Mouse (Mus musculus) megakaryocyte, adult 5-6 weeks (primary cell): ENCODE measurements around the gene Cox8b. TPM values are rescaled to one million over a fixed set of nuclear protein-coding genes. Genes with fewer than 3 reads are reported as not detected.

Experiments used
- ATAC-seq: 2 replicates; pipeline ENCODE4 v1.8.0; 2016; ENCODE audit warnings: mild to moderate bottlenecking, inconsistent platforms; ENCODE audit not compliant: poor library complexity, severe bottlenecking
- total RNA-seq, 2 experiments: library from RNA; stranded (forward) in 1 of 2; stranded (reverse) in 1 of 2; fragments of 153-499, 151-499 nt in 1 of 2; fragments of 221-1000, 200-1000 nt in 1 of 2; gene quantifications; 2 replicates each; pipeline versions ENCODE4 v1.2.3 to v1.2.4; 2015 to 2017

The Cox8b gene
- total RNA-seq, 2 experiments from 2014 or later, result not detected

DNA sequence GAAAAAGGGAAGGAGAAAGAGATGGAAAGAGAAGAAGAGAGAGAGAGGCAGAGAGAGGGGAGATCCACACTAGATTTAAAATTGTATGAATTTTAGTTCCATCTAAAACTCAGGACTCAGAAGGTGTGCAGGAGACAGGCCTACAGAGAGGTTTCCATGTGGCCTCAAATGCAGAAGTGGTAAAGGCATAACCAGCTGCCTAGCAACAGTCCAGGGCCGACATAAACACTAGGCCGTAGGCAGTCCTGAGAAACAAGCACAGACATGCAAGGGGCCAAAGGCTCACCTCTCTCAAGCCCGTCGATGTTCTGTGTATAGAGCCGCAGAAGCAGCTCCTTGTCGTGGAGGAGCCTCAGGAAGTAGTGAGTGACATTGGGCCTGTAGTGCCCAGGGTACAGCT, 22.9 kb downstream of the Cox8b start:
- peak; percentile 55 for ATAC-seq

- peak; percentile 74 for ATAC-seq
Observed at GRCm38 (mm10) chr7:140874224-140874623, 26.0 kb downstream of the Cox8b start.

- no peak for ATAC-seq
Observed at GRCm38 (mm10) chr7:140864761-140865160, 35.5 kb downstream of the Cox8b start.

DNA sequence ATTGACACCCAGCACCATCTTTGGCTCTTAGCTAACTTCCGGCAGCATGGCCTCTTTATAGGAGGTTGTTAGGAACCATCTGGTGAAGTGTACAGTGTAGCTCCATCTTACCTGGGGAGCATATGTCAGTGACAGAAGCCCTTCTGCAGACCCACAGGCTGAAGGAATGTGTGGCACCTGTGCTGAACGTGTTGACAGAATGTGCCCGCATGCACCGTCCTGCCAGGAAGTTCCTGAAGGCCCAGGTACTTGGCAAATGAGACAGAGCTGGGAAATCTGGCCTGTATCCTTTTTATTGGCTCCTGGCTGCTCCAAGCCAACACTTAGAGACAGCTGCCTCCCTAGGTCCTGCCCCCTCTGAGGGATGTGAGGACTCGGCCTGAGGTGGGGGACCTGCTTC, 39.5 kb downstream of the Cox8b start:
- no peak for ATAC-seq

DNA sequence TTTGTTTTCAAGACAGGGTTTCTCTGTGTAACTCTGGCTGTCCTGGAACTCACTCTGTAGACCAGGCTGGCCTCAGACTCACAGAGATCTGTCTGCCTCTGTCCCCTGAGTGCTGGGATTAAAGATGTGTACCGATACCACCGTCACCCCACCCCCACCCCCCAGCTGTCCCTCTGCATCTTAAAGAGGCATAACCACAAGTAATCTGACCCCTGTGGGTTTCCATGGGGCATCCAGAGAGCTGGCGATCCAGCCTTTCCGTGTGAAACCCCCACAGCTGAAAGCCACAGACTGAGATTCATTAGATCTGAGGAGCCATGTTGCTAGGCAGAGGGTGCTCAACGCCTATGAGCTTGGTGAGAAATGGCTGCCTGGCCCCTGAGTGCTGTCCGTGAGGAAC, 40.2 kb downstream of the Cox8b start:
- ATAC-seq, result no peak

DNA sequence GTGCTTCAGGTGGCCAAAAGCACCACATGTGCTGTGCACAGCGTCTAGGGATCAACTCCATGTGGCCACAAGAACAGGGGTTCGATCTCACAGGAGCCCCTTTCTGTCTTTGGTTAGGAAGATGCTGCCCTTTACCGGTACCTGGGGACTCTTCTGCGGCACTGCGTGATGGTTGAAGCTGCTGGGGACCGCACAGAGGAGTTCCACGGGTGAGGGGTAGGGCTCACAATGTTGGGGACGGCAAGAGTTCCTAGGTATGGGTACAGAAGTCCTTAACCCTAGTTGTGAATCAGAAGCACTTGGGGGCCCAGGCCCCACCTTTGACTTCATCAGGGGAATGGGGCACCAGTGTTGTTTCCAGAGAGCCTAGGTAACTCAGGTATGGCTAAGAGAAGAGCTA, 41.5 kb downstream of the Cox8b start:
- ATAC-seq, result no peak

DNA sequence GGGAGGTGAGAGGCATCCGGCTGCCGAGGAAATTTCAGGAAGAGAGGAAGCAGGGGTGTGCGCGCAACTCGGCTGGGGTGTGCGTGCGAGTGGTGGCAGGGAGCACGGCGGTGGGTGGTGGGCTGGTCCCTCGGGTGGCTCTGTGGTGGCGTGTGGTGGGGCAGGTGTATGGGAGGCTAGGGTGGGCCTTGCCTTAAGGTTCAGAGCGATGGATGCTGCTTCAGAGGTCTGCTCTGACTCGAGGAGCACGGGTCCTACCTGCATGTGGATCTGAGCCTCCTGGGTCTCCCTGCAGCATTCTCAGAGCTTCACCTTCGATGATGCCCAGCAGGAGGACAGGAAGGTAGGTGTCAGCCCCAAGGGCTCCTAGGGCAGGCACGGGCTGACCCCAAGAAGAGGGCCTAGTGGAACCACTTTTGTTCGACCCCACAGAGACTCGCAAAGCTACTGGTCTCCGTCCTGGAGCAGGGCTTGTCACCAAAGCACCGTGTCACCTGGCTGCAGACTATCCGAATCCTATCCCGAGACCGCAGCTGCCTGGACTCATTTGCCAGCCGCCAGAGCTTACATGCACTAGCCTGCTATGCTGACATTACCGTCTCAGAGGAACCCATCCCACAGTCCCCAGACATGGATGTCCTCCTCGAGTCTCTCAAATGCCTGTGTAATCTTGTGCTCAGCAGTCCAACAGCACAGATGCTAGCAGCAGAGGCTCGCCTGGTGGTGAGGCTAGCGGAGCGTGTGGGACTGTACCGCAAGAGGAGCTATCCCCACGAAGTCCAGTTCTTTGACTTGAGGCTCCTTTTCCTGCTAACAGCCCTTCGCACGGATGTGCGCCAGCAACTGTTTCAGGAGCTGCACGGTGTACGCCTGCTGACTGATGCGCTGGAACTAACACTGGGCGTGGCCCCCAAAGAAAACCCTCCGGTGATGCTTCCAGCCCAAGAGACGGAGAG, 42.4 kb downstream of the Cox8b start, which contains the start of gene Bet1l:
Bet1l (minus strand) TSS at position 28 of the 956 bp plus-strand sequence.
- ATAC-seq, result no peak; the same call in 1 of the 2 replicates

DNA sequence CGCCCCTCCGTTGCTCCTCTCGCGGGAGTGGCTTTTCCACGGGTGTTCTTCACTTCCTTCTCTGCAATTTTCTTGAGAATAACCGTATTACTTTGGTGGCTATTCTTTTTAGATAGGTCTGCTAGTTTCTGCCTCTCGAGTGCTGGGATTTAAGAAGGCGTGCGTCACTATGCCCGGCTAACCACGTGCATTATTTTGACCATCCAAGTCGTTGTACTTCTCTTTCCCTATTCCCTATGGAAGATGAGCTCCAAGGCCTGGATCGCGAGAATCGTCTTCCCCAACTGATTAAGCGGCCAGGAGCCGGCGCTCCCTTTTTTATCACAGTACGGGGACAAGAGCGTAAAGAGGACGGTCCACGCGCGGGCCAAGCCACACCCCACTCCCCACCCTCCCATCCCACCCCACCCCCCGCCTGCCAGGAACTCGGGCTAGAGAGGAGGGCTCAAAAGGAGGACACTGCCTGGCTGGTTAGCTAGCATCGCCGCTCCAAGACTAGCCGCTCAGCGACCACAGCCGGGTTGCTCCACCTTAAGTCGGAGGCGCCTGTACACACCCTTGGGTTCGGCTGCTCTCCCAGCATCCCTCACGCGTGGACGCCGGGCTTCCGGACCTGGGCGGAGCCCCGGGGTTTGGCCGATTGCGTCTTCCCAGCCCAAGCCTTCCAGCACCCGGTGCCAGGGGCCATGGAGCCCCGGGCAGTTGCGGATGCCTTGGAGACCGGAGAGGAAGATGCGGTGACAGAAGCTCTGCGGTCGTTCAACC, 43.3 kb downstream of the Cox8b start, which contains the start of gene Ric8a:
Ric8a (plus strand) TSS at position 173 of the 765 bp plus-strand sequence.
- peak; percentile 77 for ATAC-seq

DNA sequence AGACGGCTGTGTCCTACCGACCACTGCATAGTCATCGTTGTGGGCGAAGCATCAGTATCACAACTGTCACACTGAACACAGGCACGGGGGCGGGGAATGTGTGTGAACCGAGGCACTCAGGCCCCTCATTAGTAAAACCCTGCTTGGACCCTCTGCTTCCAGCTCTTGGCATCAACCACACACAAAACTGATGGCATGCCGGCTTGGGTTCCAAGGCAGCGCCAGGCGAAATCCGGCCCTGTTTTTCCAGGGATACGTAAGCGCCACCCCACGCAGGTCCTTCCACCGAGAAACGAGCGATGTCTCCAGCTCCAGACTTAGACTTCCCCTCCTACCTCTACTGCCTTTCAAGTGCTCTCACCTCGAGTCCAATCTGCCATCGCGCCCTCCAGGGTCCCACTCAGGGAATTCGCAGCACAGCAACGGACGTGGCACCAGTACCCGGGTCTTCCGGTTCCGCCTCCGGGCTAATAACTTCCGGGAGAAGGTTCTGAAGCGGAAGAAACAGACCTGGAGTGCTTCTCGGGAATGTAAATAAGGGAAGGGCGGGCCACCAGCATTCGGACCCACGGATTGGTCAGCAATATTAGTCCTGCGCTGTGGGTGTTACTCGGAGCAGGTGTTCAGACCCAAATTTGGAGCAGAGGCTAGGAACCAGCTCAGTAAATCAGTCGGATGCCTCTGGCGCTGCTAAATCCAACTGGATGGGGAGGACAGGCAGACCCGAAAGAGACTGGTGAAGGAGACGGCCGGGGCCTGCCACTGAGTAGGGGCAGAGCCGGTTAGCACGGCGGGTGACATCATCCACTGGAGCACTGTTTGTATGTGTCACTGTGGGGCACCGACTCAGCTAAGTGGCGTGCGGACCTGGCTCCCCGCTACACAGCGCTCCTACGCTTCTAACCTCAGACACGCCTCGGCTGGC, 44.1 kb downstream of the Cox8b start, which contains the start of gene Gm45785:
Gm45785 (minus strand) TSS at position 472 of the 925 bp plus-strand sequence.
- peak; percentile 62 for ATAC-seq

DNA sequence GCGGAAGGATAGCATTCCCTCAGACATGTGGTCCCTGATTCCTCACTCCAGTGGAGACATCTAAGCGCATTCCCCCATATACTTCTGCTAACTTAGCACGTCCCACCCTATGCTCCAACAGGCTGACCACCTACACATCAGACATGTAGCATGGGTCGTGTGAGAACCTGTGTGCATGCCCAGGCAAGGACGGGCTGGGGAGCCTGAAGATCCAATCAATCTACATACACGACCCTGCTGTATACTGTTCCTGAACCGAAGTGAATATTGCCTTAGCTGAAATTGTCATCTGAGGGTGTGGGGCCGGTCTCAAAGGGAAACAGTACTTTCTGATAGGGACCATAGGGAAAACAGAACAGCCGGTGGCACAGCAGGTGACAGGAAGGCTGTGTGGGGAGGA, 45.1 kb downstream of the Cox8b start:
- no peak for ATAC-seq

GRCm38 (mm10) chr7:140854483-140854882, 45.8 kb downstream of the Cox8b start:
- no peak for ATAC-seq

DNA sequence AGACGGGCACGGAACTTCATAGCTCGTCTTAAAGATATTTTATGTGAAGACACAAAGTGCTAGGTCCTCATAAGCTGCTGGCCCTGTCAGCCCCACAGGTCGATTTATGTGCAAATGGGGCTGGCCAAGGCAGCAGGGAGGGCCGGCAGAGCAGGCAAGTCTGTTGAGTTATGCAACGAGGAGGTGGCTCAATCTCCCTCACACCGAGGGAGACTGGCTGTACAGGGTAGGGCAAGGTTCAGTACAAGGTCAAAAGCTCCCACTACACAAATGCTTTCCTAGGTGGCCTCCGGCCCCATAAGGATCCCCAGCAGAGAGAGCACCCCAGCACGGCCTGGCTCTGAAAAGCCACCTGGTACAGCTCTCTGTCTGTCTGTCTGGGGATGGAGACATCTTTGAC, 46.9 kb downstream of the Cox8b start:
- ATAC-seq, result no peak

DNA sequence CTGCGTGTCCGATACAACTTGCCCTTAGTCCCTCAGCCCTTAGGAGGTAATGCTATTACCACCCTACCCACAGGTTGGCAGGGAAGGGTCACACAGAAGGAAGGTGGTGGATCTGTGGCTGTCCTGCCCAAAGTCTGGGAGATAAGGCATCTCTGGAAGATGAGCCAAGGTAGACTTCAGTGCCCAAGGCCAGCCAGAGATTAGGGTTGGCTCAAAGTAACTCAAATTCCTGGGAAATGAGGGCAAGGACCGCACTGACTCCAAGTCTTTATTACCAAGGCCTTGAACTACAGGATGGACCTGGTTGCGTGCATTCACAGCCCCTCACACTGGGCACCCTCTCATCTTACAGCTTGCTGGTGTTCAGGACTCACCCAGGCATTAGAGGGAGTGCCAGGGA, 48.3 kb downstream of the Cox8b start:
- no peak for ATAC-seq

Other genes with a start within 250 kb of the Cox8b start
- gene Olfr539, start 240.5 kb downstream of the Cox8b start, total RNA-seq (2015), result not detected in 2 replicates
- gene Olfr539, start 240.5 kb downstream of the Cox8b start, total RNA-seq (2017), result not detected in 2 replicates
- not detected in 2 replicates for gene Olfr45, start 218.5 kb downstream of the Cox8b start, total RNA-seq (2015)
- not detected in 2 replicates for gene Olfr45, start 218.5 kb downstream of the Cox8b start, total RNA-seq (2017)
- not detected in 2 replicates for gene Olfr541, start 203.2 kb downstream of the Cox8b start, total RNA-seq (2015)
- not detected in 2 replicates for gene Olfr541, start 203.2 kb downstream of the Cox8b start, total RNA-seq (2017)
- not detected in 2 replicates for gene Cyp2e1, start 136.7 kb downstream of the Cox8b start, total RNA-seq (2015)
- not detected in 2 replicates for gene Cyp2e1, start 136.7 kb downstream of the Cox8b start, total RNA-seq (2017)
- gene Syce1, start 112.6 kb downstream of the Cox8b start, total RNA-seq (2015), result 0.21 and 0.69 TPM in 2 replicates
- gene Syce1, start 112.6 kb downstream of the Cox8b start, total RNA-seq (2017), result 0.15 and 0.73 TPM in 2 replicates
- 0.16 TPM in 1 of 2 replicates, not detected in the other for gene Zfp941, start 78.3 kb downstream of the Cox8b start, total RNA-seq (2015)
- 0.22 and 0.33 TPM in 2 replicates for gene Zfp941, start 78.3 kb downstream of the Cox8b start, total RNA-seq (2017)
- gene Urah, start 65.4 kb downstream of the Cox8b start, total RNA-seq (2015), result not detected in 2 replicates
- gene Urah, start 65.4 kb downstream of the Cox8b start, total RNA-seq (2017), result not detected in 2 replicates
- gene Scgb1c1, start 54.9 kb downstream of the Cox8b start, total RNA-seq (2015), result not detected in 2 replicates
- not detected in 2 replicates for gene Scgb1c1, start 54.9 kb downstream of the Cox8b start, total RNA-seq (2017)
- gene Odf3, start 52.6 kb downstream of the Cox8b start, total RNA-seq (2015), result not detected in 2 replicates
- gene Odf3, start 52.6 kb downstream of the Cox8b start, total RNA-seq (2017), result not detected in 2 replicates
- not detected in 2 replicates for gene Gm45785, start 44.1 kb downstream of the Cox8b start, total RNA-seq (2015)
- gene Gm45785, start 44.1 kb downstream of the Cox8b start, total RNA-seq (2017), result not detected in 2 replicates
- 41.7 and 44.7 TPM in 2 replicates for gene Ric8a, start 43.5 kb downstream of the Cox8b start, total RNA-seq (2015)
- gene Ric8a, start 43.5 kb downstream of the Cox8b start, total RNA-seq (2017), result 29.7 and 30.4 TPM in 2 replicates
- 12.9 and 13.2 TPM in 2 replicates for gene Bet1l, start 42.9 kb downstream of the Cox8b start, total RNA-seq (2015)
- 15.5 and 37.7 TPM in 2 replicates for gene Bet1l, start 42.9 kb downstream of the Cox8b start, total RNA-seq (2017)
- 87.5 and 89.5 TPM in 2 replicates for gene Psmd13, start 18.5 kb downstream of the Cox8b start, total RNA-seq (2015)
- gene Psmd13, start 18.5 kb downstream of the Cox8b start, total RNA-seq (2017), result 165 and 167 TPM in 2 replicates
- 7.9 and 9.1 TPM in 2 replicates for gene Sirt3, start 18.1 kb downstream of the Cox8b start, total RNA-seq (2015)
- gene Sirt3, start 18.1 kb downstream of the Cox8b start, total RNA-seq (2017), result 6.7 and 9.5 TPM in 2 replicates
- gene Nlrp6, start 20.5 kb upstream of the Cox8b start, total RNA-seq (2015), result not detected in 2 replicates
- not detected in 2 replicates for gene Nlrp6, start 20.5 kb upstream of the Cox8b start, total RNA-seq (2017)
- 8.7 and 9.3 TPM in 2 replicates for gene Pgghg, start 40.9 kb upstream of the Cox8b start, total RNA-seq (2015)
- gene Pgghg, start 40.9 kb upstream of the Cox8b start, total RNA-seq (2017), result 7.8 and 10.2 TPM in 2 replicates
- 0.78 and 2.3 TPM in 2 replicates for gene Ifitm5, start 49.8 kb upstream of the Cox8b start, total RNA-seq (2015)
- gene Ifitm5, start 49.8 kb upstream of the Cox8b start, total RNA-seq (2017), result 1.3 TPM in 1 of 2 replicates, not detected in the other
- gene Gm45717, start 55.5 kb upstream of the Cox8b start, total RNA-seq (2015), result not detected in 2 replicates
- gene Gm45717, start 55.5 kb upstream of the Cox8b start, total RNA-seq (2017), result 0.88 TPM in 1 of 2 replicates, not detected in the other
- gene Ifitm2, start 55.5 kb upstream of the Cox8b start, total RNA-seq (2015), result 773 and 813 TPM in 2 replicates
- gene Ifitm2, start 55.5 kb upstream of the Cox8b start, total RNA-seq (2017), result 401 and 447 TPM in 2 replicates
- gene Ifitm1, start 66.8 kb upstream of the Cox8b start, total RNA-seq (2015), result 110 and 111 TPM in 2 replicates
- gene Ifitm1, start 66.8 kb upstream of the Cox8b start, total RNA-seq (2017), result 48.4 and 56.3 TPM in 2 replicates
- gene Ifitm3, start 110.3 kb upstream of the Cox8b start, total RNA-seq (2015), result 2,002 and 2,201 TPM in 2 replicates
- gene Ifitm3, start 110.3 kb upstream of the Cox8b start, total RNA-seq (2017), result 715 and 839 TPM in 2 replicates
- gene Ifitm6, start 117.5 kb upstream of the Cox8b start, total RNA-seq (2015), result 1,773 and 2,031 TPM in 2 replicates
- gene Ifitm6, start 117.5 kb upstream of the Cox8b start, total RNA-seq (2017), result 1,518 and 1,657 TPM in 2 replicates
- not detected in 2 replicates for gene Gm17387, start 128.7 kb upstream of the Cox8b start, total RNA-seq (2015)
- gene Gm17387, start 128.7 kb upstream of the Cox8b start, total RNA-seq (2017), result not detected in 2 replicates
- 1.5 and 3.0 TPM in 2 replicates for gene B4galnt4, start 160.7 kb upstream of the Cox8b start, total RNA-seq (2015)
- 1.7 and 2.5 TPM in 2 replicates for gene B4galnt4, start 160.7 kb upstream of the Cox8b start, total RNA-seq (2017)
- gene Pkp3, start 177.8 kb upstream of the Cox8b start, total RNA-seq (2015), result 6.7 and 9.7 TPM in 2 replicates
- 3.8 and 6.1 TPM in 2 replicates for gene Pkp3, start 177.8 kb upstream of the Cox8b start, total RNA-seq (2017)
- 7.5 and 9.3 TPM in 2 replicates for gene Sigirr, start 200.1 kb upstream of the Cox8b start, total RNA-seq (2015)
- gene Sigirr, start 200.1 kb upstream of the Cox8b start, total RNA-seq (2017), result 7.7 and 8.2 TPM in 2 replicates
- not detected in 2 replicates for gene Ano9, start 217.4 kb upstream of the Cox8b start, total RNA-seq (2015)
- not detected in 2 replicates for gene Ano9, start 217.4 kb upstream of the Cox8b start, total RNA-seq (2017)
- 7.1 and 10.2 TPM in 2 replicates for gene Ptdss2, start 221.9 kb upstream of the Cox8b start, total RNA-seq (2015)
- 1.9 and 2.6 TPM in 2 replicates for gene Ptdss2, start 221.9 kb upstream of the Cox8b start, total RNA-seq (2017)